In the genomic region with DNA sequence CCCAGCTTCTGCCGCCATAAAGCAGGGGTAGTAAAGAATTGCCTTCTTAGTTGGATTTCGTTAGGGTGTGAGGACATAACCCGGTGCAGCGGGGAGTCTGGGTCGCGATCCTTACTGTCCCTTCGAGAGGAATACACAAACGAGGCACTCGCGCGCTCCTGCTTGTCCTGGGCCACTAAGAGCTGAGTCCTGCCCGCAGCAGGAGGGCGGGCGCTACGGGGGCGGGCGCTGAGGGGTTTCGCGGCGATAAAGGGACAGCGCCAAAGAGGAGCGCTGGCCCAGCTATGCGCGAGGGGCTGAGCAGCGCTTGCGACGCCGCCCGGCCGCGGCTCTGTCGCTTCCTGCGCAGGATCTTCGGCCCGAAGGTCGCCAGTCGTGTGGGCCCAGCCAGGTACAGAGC, we compare ENCODE assay signal across 8 mouse cellular contexts. TPM values are rescaled to one million over a fixed set of nuclear protein-coding genes. Genes with fewer than 3 reads are reported as not detected.
DNase-seq lines count a peak whose midpoint lies in the region; ATAC-seq and TF ChIP-seq lines count a peak whose summit lies in the region.

No protein-coding gene starts in this region.

- peak; percentile 17 for DNase-seq in CD4-positive, CD25-positive, alpha-beta regulatory T cell, adult 2 months (ENCODE audit: low read depth, low spot score)
- peak; percentile 28 for DNase-seq in kidney, postnatal 0 days (ENCODE audit: low spot score)
- peak; percentile 24 for DNase-seq in lung, postnatal 36 days
- DNase-seq in cerebellum, adult 8-10 months = no peak

- H3K9me3 ChIP-seq in heart, embryonic 11.5 days (replicated peaks; ENCODE audit: control insufficient read depth, low read length) = no peaks in the 10 kb centered on the region
- H3K9me3 ChIP-seq in kidney, postnatal 0 days (replicated peaks; ENCODE audit: low read length) = no peaks in the 10 kb centered on the region
- H3K9me3 ChIP-seq in stomach, embryonic 15.5 days = no peaks in the 10 kb centered on the region

- no peak overlapping the region; the same call in 1 of the 2 replicates for H3K9ac ChIP-seq in heart, embryonic 11.5 days (ENCODE audit: low read depth, low read length)
- peak overlapping the region; percentile 48; the same call in 1 of the 2 replicates for H3K9ac ChIP-seq in kidney, postnatal 0 days (ENCODE audit: low read depth, low read length)
- no peak overlapping the region for H3K9ac ChIP-seq in stomach, embryonic 15.5 days

- peak overlapping the region; percentile 48 for H3K4me3 ChIP-seq in heart, embryonic 11.5 days (ENCODE audit: low read depth, low read length)
- peak overlapping the region; percentile 38 for H3K4me3 ChIP-seq in kidney, postnatal 0 days (replicated peaks; ENCODE audit: low read depth, low read length)
- peak overlapping the region; percentile 40 for H3K4me3 ChIP-seq in stomach, embryonic 15.5 days (replicated peaks)

- under 1% methylated on average over 30 of the region's 37 CpGs for WGBS in heart, embryonic 11.5 days (ENCODE audit: insufficient replicate concordance)
- under 1% methylated on average over 37 of the region's 37 CpGs for WGBS in kidney, postnatal 0 days
- WGBS in stomach, embryonic 15.5 days = under 1% methylated on average over 37 of the region's 37 CpGs

- no peak for ATAC-seq in CD4-positive, CD25-positive, alpha-beta regulatory T cell, adult 4 months
- peak; percentile 54 for ATAC-seq in common myeloid progenitor, adult 5-6 weeks (replicated peaks; ENCODE audit: low read depth, poor library complexity, severe bottlenecking)
- no peak for ATAC-seq in heart, embryonic 11.5 days (replicated peaks; ENCODE audit: insufficient number of reproducible peaks, low FRiP score, low TSS enrichment)
- no peak for ATAC-seq in kidney, postnatal 0 days (replicated peaks; ENCODE audit: low FRiP score, low read depth)
- no peak for ATAC-seq in stomach, embryonic 15.5 days (ENCODE audit: insufficient read depth, low FRiP score, low read depth)

- H3K27ac ChIP-seq in heart, embryonic 11.5 days (ENCODE audit: low read depth, low read length) = no peak overlapping the region
- no peak overlapping the region for H3K27ac ChIP-seq in kidney, postnatal 0 days
- no peak overlapping the region for H3K27ac ChIP-seq in stomach, embryonic 15.5 days

- peaks cover 50% of the 10 kb centered on the region for H3K27me3 ChIP-seq in heart, embryonic 11.5 days (ENCODE audit: control insufficient read depth, insufficient read depth, low read length)
- H3K27me3 ChIP-seq in kidney, postnatal 0 days (ENCODE audit: insufficient read depth, low read length) = peaks cover 25% of the 10 kb centered on the region
- H3K27me3 ChIP-seq in stomach, embryonic 15.5 days (replicated peaks) = peaks cover 39% of the 10 kb centered on the region

- peak overlapping the region; percentile 88 for H3K4me2 ChIP-seq in heart, embryonic 11.5 days
- H3K4me2 ChIP-seq in kidney, postnatal 0 days (ENCODE audit: low read length) = peak overlapping the region; percentile 56
- peak overlapping the region; percentile 81 for H3K4me2 ChIP-seq in stomach, embryonic 15.5 days

- no peak for TF ChIP-seq CTCF in kidney, postnatal 0 days (IDR thresholded peaks at IDR 0.05; ENCODE audit: low read depth)

- H3K36me3 ChIP-seq in heart, embryonic 11.5 days (ENCODE audit: control insufficient read depth, insufficient read depth, low read length) = no peaks in the 10 kb centered on the region
- no peaks in the 10 kb centered on the region for H3K36me3 ChIP-seq in kidney, postnatal 0 days (ENCODE audit: insufficient read depth, low read length)
- H3K36me3 ChIP-seq in stomach, embryonic 15.5 days = no peaks in the 10 kb centered on the region

- H3K4me1 ChIP-seq in heart, embryonic 11.5 days (ENCODE audit: control insufficient read depth, insufficient read depth, low read length) = peaks cover 5% of the 10 kb centered on the region; the same call in 1 of the 2 replicates
- no peaks in the 10 kb centered on the region; the same call in 1 of the 2 replicates for H3K4me1 ChIP-seq in kidney, postnatal 0 days (replicated peaks; ENCODE audit: insufficient read depth, low read length)
- H3K4me1 ChIP-seq in stomach, embryonic 15.5 days = peaks cover 9% of the 10 kb centered on the region

RNA-seq across cellular contexts. Expression of a gene that starts 4.3 kb away (rescaled TPM):
- polyA plus RNA-seq in CD4-positive, CD25-positive, alpha-beta regulatory T cell, adult 4 months (2017; shearing (Covaris generic)) = not detected
- not detected in 2 replicates for total RNA-seq in common myeloid progenitor, adult 5-6 weeks (2017)
- polyA plus RNA-seq in heart, embryonic 11.5 days (2014; fragmentation: Nextera tagmentation; extraction: Ambion mirVana) = 0.08 and 0.11 TPM in 2 replicates
- 0.92 and 1.2 TPM in 2 replicates for polyA plus RNA-seq in kidney, postnatal 0 days (2015; fragmentation: Nextera tagmentation; extraction: Ambion mirVana)
- polyA plus RNA-seq in stomach, embryonic 15.5 days (2015; fragmentation: Nextera tagmentation; extraction: Ambion mirVana) = 1.3 and 1.4 TPM in 2 replicates

RNA-seq across cellular contexts. Expression of a gene that starts 59.8 kb away (rescaled TPM):
- 100 to 1,000 TPM; 289 to 325 TPM for polyA plus RNA-seq in CD4-positive, CD25-positive, alpha-beta regulatory T cell, adult 4 months (2017; shearing (Covaris generic))
- total RNA-seq in common myeloid progenitor, adult 5-6 weeks (2017) = 146 and 172 TPM in 2 replicates
- 41.9 and 44.6 TPM in 2 replicates for polyA plus RNA-seq in heart, embryonic 11.5 days (2014; fragmentation: Nextera tagmentation; extraction: Ambion mirVana)
- polyA plus RNA-seq in kidney, postnatal 0 days (2015; fragmentation: Nextera tagmentation; extraction: Ambion mirVana) = 87.9 and 94.0 TPM in 2 replicates
- 64.1 and 65.1 TPM in 2 replicates for polyA plus RNA-seq in stomach, embryonic 15.5 days (2015; fragmentation: Nextera tagmentation; extraction: Ambion mirVana)
